Mouse (Mus musculus) olfactory bulb, adult 2 months (tissue): ENCODE measurements around the gene Rad9a.

Source experiments
- CTCF ChIP-seq: fragments of 200-500 bp; IDR thresholded peaks from 2 replicates; pipeline ENCODE4 v1.5.1; 2012; ENCODE audit warnings: low read depth, mild to moderate bottlenecking, low read length, moderate library complexity; ENCODE audit not compliant: insufficient read depth
- POLR2A ChIP-seq: fragments of 200-500 bp; IDR thresholded peaks from 2 replicates; pipeline ENCODE4 v1.6.1; 2012; ENCODE audit warnings: mild to moderate bottlenecking, low read depth, low read length, moderate library complexity; ENCODE audit not compliant: insufficient read depth

GRCm38 (mm10) chr19:4218293-4218692 lies 16.8 kb upstream of the Rad9a start:
- TF ChIP-seq POLR2A = no peak
- TF ChIP-seq CTCF = no peak
